Mouse (Mus musculus): ENCODE data around the gene Thsd7b. TPM values are rescaled to one million over a fixed set of nuclear protein-coding genes. Genes with fewer than 3 reads are reported as not detected.

Gene Thsd7b
- polyA plus RNA-seq, 1 experiment from 2014 or later, result 16.7 TPM

- Histone ChIP-seq H3K27ac (no peak overlapping the region), H3K36me3 (no peaks in the 10 kb centered on the region), H3K9me3 (no peaks in the 10 kb centered on the region), H3K4me3 (no peak overlapping the region), H3K4me2 (no peak overlapping the region), H3K9ac (no peak overlapping the region), H3K27me3 (no peaks in the 10 kb centered on the region), H3K4me1 (replicated peaks) (no peaks in the 10 kb centered on the region)
- ATAC-seq (ENCODE audit: low FRiP score), result no peak
Observed at GRCm38 (mm10) chr1:129386479-129386878, 113.4 kb downstream of the Thsd7b start.

- Histone ChIP-seq H3K9ac (no peak overlapping the region), H3K36me3 (no peaks in the 10 kb centered on the region), H3K27me3 (no peaks in the 10 kb centered on the region), H3K4me1 (replicated peaks) (no peaks in the 10 kb centered on the region), H3K4me3 (no peak overlapping the region), H3K9me3 (no peaks in the 10 kb centered on the region), H3K4me2 (no peak overlapping the region), H3K27ac (no peak overlapping the region)
- WGBS, result 98% methylated on average over 1 of the region's 1 CpGs
- ATAC-seq (ENCODE audit: low FRiP score), result no peak
Observed at GRCm38 (mm10) chr1:129411584-129411983, 138.5 kb downstream of the Thsd7b start.

- no peaks in the 10 kb centered on the region for H3K36me3 ChIP-seq
- no peak for ATAC-seq (ENCODE audit: low FRiP score)
- H3K4me2 ChIP-seq, result no peak overlapping the region
- H3K27me3 ChIP-seq, result no peaks in the 10 kb centered on the region
- H3K9me3 ChIP-seq, result no peaks in the 10 kb centered on the region
- no peak overlapping the region for H3K27ac ChIP-seq
- no peak overlapping the region for H3K4me3 ChIP-seq
- H3K4me1 ChIP-seq (replicated peaks), result no peaks in the 10 kb centered on the region
- no peak overlapping the region for H3K9ac ChIP-seq
Observed at GRCm38 (mm10) chr1:129421581-129421980, 148.5 kb downstream of the Thsd7b start.

DNA sequence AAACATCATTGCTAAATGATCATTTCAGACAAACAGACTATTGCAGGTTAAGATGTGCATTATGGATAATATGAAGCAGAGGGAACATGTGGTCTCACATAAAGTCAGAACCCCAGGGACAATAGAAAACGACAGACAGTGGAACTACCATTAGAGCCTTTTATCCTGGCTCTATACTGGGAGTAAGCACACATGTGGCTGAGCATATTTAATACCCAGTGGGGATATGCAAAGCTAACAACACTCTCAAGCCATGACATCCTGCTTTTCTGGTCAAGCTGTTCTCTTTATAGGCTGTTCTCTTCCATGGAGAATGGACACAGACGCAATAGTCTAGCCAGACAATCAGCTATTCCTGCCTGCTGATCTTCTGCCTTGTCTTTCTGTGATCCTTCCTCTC lies 191.3 kb downstream of the Thsd7b start:
- H3K27me3 ChIP-seq, result no peaks in the 10 kb centered on the region
- no peaks in the 10 kb centered on the region for H3K36me3 ChIP-seq
- no peak overlapping the region for H3K9ac ChIP-seq
- no peak overlapping the region for H3K27ac ChIP-seq
- no peak overlapping the region for H3K4me2 ChIP-seq
- H3K9me3 ChIP-seq, result no peaks in the 10 kb centered on the region
- H3K4me1 ChIP-seq (replicated peaks), result no peaks in the 10 kb centered on the region
- WGBS, result 32% methylated on average over 2 of the region's 2 CpGs
- peak; percentile 72 for ATAC-seq (ENCODE audit: low FRiP score)
- H3K4me3 ChIP-seq, result no peak overlapping the region

DNA sequence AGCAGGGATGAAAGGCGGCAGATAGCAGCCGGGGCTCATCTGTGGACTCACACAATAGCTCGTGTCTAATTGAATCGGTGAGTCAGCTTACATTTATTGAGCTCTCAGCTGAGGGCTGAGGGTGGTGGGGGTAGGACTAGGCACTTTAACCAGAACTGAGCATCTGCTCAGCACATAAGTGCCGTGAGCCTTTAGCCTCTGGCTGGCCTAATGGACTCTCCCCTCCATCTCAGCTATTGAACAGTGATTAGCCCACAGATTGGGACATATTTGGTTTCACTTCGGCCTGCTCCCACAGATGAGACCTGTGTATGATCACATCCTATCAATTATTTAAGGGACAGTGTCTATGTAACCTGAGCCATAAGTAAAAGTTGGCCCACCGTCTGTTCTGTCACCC lies 200.4 kb downstream of the Thsd7b start:
- H3K4me1 ChIP-seq (replicated peaks), result peaks cover 5% of the 10 kb centered on the region
- H3K4me2 ChIP-seq, result no peak overlapping the region
- H3K27me3 ChIP-seq, result no peaks in the 10 kb centered on the region
- no peaks in the 10 kb centered on the region for H3K36me3 ChIP-seq
- H3K4me3 ChIP-seq, result no peak overlapping the region
- H3K9me3 ChIP-seq, result no peaks in the 10 kb centered on the region
- 37% methylated on average over 7 of the region's 7 CpGs for WGBS
- ATAC-seq (ENCODE audit: low FRiP score), result peak; percentile 90
- H3K9ac ChIP-seq, result no peak overlapping the region
- H3K27ac ChIP-seq, result no peak overlapping the region

DNA sequence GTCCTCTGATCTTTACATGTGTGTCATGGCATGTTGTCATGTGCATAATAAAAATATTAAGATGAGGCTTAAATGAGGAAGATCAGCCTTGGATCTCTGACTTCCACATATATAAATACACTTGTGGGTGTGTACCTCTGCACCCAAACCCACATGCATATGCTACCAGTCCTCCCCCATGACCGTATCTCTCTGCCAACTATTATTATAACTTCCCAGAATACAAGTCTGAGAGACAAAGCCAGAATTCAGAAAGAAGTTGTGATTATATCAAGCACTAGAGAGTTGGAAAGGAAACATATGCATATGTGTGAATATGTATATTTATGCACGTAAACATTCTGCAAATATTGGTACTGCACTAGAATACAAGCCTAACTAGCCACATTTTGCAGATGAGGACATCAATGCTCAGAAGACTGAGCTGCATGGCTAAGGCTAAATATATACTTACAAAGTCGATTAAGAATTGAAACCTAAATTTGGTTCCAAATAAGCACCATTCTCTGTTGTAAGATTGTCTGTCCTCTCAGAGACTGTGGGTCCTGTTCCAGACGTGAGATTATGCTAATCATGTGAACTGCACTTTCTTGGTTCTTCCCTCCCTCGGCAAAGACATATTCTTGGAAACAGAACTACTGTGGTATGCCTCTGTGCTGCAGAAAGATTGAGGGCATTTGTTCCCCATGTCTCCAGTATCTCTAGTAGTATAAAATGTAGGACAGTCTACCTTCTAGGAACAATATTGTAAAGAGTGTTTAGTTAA lies 211.3 kb downstream of the Thsd7b start:
- ATAC-seq (ENCODE audit: low FRiP score), result no peak
- WGBS, result 85% methylated on average over 5 of the region's 5 CpGs
- H3K27ac ChIP-seq, result no peak overlapping the region
- H3K9ac ChIP-seq, result no peak overlapping the region
- no peaks in the 10 kb centered on the region for H3K36me3 ChIP-seq
- H3K4me3 ChIP-seq, result no peak overlapping the region
- no peaks in the 10 kb centered on the region for H3K9me3 ChIP-seq
- no peaks in the 10 kb centered on the region for H3K4me1 ChIP-seq (replicated peaks)
- no peaks in the 10 kb centered on the region for H3K27me3 ChIP-seq
- no peak overlapping the region for H3K4me2 ChIP-seq

- Histone ChIP-seq H3K9ac (no peak overlapping the region), H3K4me2 (no peak overlapping the region), H3K4me3 (no peak overlapping the region), H3K9me3 (no peaks in the 10 kb centered on the region), H3K4me1 (replicated peaks) (no peaks in the 10 kb centered on the region), H3K27ac (no peak overlapping the region), H3K36me3 (no peaks in the 10 kb centered on the region), H3K27me3 (no peaks in the 10 kb centered on the region)
- no peak for ATAC-seq (ENCODE audit: low FRiP score)
- WGBS, result 88% methylated on average over 3 of the region's 3 CpGs
Observed at GRCm38 (mm10) chr1:129491136-129491535, 218.0 kb downstream of the Thsd7b start.

DNA sequence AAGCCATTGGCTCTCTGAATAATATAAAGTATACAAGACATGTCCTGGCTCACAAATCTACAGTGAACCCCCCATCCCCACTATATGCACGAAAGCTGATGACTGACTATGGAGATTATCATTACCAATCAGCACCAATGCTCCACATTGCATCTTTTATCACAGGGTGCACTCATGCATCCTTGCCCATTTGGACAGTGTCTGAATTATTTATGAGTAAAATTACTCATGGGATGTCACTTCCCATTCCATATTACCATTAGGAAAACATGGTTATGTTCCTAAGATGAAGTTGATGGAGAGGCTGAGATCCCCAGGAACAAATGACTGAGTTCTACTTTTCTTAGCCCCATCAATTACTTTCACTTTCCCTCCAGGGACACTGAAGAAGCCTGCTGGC lies 220.8 kb downstream of the Thsd7b start:
- Histone ChIP-seq H3K36me3 (no peaks in the 10 kb centered on the region), H3K4me3 (no peak overlapping the region), H3K27ac (no peak overlapping the region), H3K27me3 (no peaks in the 10 kb centered on the region), H3K9ac (no peak overlapping the region), H3K4me2 (no peak overlapping the region), H3K9me3 (no peaks in the 10 kb centered on the region), H3K4me1 (replicated peaks) (no peaks in the 10 kb centered on the region)
- 55% methylated on average over 1 of the region's 1 CpGs for WGBS
- no peak for ATAC-seq (ENCODE audit: low FRiP score)

- Histone ChIP-seq H3K27ac (no peak overlapping the region), H3K4me1 (replicated peaks) (0 out of 2 replicates have a peak, but pooled peaks cover 2% of the 10 kb centered on the region), H3K4me2 (no peak overlapping the region), H3K9me3 (no peaks in the 10 kb centered on the region), H3K27me3 (no peaks in the 10 kb centered on the region), H3K4me3 (no peak overlapping the region), H3K9ac (no peak overlapping the region), H3K36me3 (no peaks in the 10 kb centered on the region)
- no peak for ATAC-seq (ENCODE audit: low FRiP score)
- 83% methylated on average over 3 of the region's 3 CpGs for WGBS
Observed at GRCm38 (mm10) chr1:129501707-129502106, 228.6 kb downstream of the Thsd7b start.

GRCm38 (mm10) chr1:129516379-129516778 lies 243.3 kb downstream of the Thsd7b start:
- WGBS, result 100% methylated on average over 1 of the region's 1 CpGs

GRCm38 (mm10) chr1:129519751-129520150 lies 246.6 kb downstream of the Thsd7b start:
- Histone ChIP-seq H3K4me3 (no peak overlapping the region), H3K36me3 (no peaks in the 10 kb centered on the region), H3K27me3 (no peaks in the 10 kb centered on the region), H3K4me1 (replicated peaks) (no peaks in the 10 kb centered on the region), H3K9ac (no peak overlapping the region), H3K9me3 (no peaks in the 10 kb centered on the region), H3K4me2 (no peak overlapping the region), H3K27ac (no peak overlapping the region)
- ATAC-seq (ENCODE audit: low FRiP score), result no peak
- WGBS, result 77% methylated on average over 5 of the region's 5 CpGs

More at GRCm38 (mm10) chr1:129516379-129516778, 243.3 kb downstream of the Thsd7b start:
- H3K4me2 ChIP-seq, result no peak overlapping the region
- H3K4me1 ChIP-seq (replicated peaks), result no peaks in the 10 kb centered on the region
- no peaks in the 10 kb centered on the region for H3K27me3 ChIP-seq
- no peak overlapping the region for H3K9ac ChIP-seq
- no peak for ATAC-seq (ENCODE audit: low FRiP score)
- H3K27ac ChIP-seq, result no peak overlapping the region
- no peaks in the 10 kb centered on the region for H3K36me3 ChIP-seq
- no peaks in the 10 kb centered on the region for H3K9me3 ChIP-seq
- H3K4me3 ChIP-seq, result no peak overlapping the region

GRCm38 (mm10) chr1:129526967-129527366 lies 253.9 kb downstream of the Thsd7b start:
- 75% methylated on average over 2 of the region's 2 CpGs for WGBS
- H3K9me3 ChIP-seq, result no peaks in the 10 kb centered on the region
- H3K27me3 ChIP-seq, result no peaks in the 10 kb centered on the region
- H3K4me1 ChIP-seq (replicated peaks), result no peaks in the 10 kb centered on the region
- H3K4me3 ChIP-seq, result no peak overlapping the region
- H3K27ac ChIP-seq, result no peak overlapping the region
- no peaks in the 10 kb centered on the region for H3K36me3 ChIP-seq
- ATAC-seq (ENCODE audit: low FRiP score), result 0 out of 2 replicates have a peak, but pooled peaks have one; percentile 28
- H3K4me2 ChIP-seq, result no peak overlapping the region
- no peak overlapping the region for H3K9ac ChIP-seq

DNA sequence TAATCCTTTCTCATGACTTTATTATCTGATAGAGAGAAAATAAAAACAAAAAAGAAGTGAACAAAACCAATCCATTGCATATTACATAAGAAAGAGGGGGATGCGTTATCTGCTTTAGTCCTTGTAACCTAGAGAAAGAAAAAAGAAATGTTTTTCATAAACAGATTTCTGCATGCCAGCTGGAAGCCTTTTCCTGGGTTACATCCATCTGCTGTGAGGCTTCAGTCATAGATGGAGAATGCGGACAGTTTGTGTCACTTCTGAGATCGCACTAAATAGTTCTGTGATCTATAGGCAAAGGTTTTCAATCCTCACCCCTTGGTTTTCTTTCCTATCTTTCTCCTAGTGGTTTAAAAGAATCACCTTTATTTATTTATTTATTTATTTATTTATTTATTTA lies 259.1 kb downstream of the Thsd7b start:
- Histone ChIP-seq H3K4me1 (replicated peaks) (no peaks in the 10 kb centered on the region), H3K27me3 (no peaks in the 10 kb centered on the region), H3K9me3 (no peaks in the 10 kb centered on the region), H3K27ac (no peak overlapping the region), H3K4me2 (no peak overlapping the region), H3K9ac (no peak overlapping the region), H3K4me3 (no peak overlapping the region), H3K36me3 (no peaks in the 10 kb centered on the region)
- 92% methylated on average over 3 of the region's 3 CpGs for WGBS
- ATAC-seq (ENCODE audit: low FRiP score), result no peak
